8 mouse cellular contexts compared by ENCODE assay signal in the genomic region with DNA sequence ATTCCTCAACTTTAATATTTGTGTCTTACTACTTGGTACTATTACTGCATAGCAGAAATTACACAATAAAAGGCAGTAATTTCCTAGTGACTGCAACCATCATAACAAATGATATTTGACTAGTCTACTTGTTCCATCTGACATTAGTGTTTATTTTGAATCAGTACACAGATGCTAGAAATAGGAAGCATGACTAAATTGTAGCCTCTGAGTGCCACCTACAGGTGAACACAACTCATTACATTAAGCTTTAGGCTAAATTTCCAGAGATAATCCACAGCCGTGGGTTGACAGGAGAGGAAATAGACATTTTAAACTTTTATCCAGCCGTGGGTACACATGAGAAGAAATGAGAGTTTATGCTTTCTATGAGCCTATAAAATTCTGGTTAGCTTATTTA. TPM values are rescaled to one million over a fixed set of nuclear protein-coding genes. Genes with fewer than 3 reads are reported as not detected.
A peak's percentile ranks its signal among the peaks of the same experiment; 100 is the strongest.
DNase-seq lines count a peak whose midpoint lies in the region; ATAC-seq and TF ChIP-seq lines count a peak whose summit lies in the region.

No protein-coding gene starts in this region.

- no peak overlapping the region for H3K27ac ChIP-seq in kidney, postnatal 0 days
- no peak overlapping the region for H3K27ac ChIP-seq in kidney, embryonic 15.5 days
- no peak overlapping the region for H3K27ac ChIP-seq in bone marrow, adult 2 months (ENCODE audit: control insufficient read depth, insufficient read depth, low read depth, low read length, poor library complexity)
- H3K27ac ChIP-seq in limb, embryonic 13.5 days: no peak overlapping the region
- no peak overlapping the region for H3K27ac ChIP-seq in neural tube, embryonic 15.5 days (replicated peaks)

- no peaks in the 10 kb centered on the region for H3K27me3 ChIP-seq in kidney, postnatal 0 days (ENCODE audit: insufficient read depth, low read length)
- no peaks in the 10 kb centered on the region for H3K27me3 ChIP-seq in kidney, embryonic 15.5 days
- no peaks in the 10 kb centered on the region for H3K27me3 ChIP-seq in limb, embryonic 13.5 days
- no peaks in the 10 kb centered on the region for H3K27me3 ChIP-seq in neural tube, embryonic 15.5 days (replicated peaks)

- H3K9me3 ChIP-seq in kidney, postnatal 0 days (replicated peaks; ENCODE audit: low read length): no peaks in the 10 kb centered on the region
- H3K9me3 ChIP-seq in kidney, embryonic 15.5 days (replicated peaks): no peaks in the 10 kb centered on the region
- no peaks in the 10 kb centered on the region for H3K9me3 ChIP-seq in limb, embryonic 13.5 days
- no peaks in the 10 kb centered on the region for H3K9me3 ChIP-seq in neural tube, embryonic 15.5 days (replicated peaks)

- DNase-seq in kidney, postnatal 0 days (ENCODE audit: low spot score): peak; percentile 88
- DNase-seq in CD8-positive naive resting alpha-beta T cell, adult 2 months (ENCODE audit: low read depth in 2 of 2, low spot score in 2 of 2): peak; percentile 7 to 15
- no peak for DNase-seq in gastrocnemius, postnatal 25 days

- no peaks in the 10 kb centered on the region for H3K4me1 ChIP-seq in kidney, postnatal 0 days (replicated peaks; ENCODE audit: insufficient read depth, low read length)
- H3K4me1 ChIP-seq in kidney, embryonic 15.5 days: no peaks in the 10 kb centered on the region
- no peaks in the 10 kb centered on the region for H3K4me1 ChIP-seq in bone marrow, adult 2 months (ENCODE audit: control insufficient read depth, insufficient read depth, low read length)
- H3K4me1 ChIP-seq in limb, embryonic 13.5 days: no peaks in the 10 kb centered on the region
- H3K4me1 ChIP-seq in neural tube, embryonic 15.5 days: no peaks in the 10 kb centered on the region

- H3K4me3 ChIP-seq in kidney, postnatal 0 days (replicated peaks; ENCODE audit: low read depth, low read length): no peak overlapping the region
- no peak overlapping the region for H3K4me3 ChIP-seq in kidney, embryonic 15.5 days (replicated peaks)
- no peak overlapping the region for H3K4me3 ChIP-seq in bone marrow, adult 2 months (replicated peaks; ENCODE audit: control insufficient read depth, low read depth, low read length)
- no peak overlapping the region for H3K4me3 ChIP-seq in limb, embryonic 13.5 days
- no peak overlapping the region for H3K4me3 ChIP-seq in neural tube, embryonic 15.5 days (replicated peaks)

- no peak overlapping the region for H3K4me2 ChIP-seq in kidney, postnatal 0 days (ENCODE audit: low read length)
- no peak overlapping the region for H3K4me2 ChIP-seq in kidney, embryonic 15.5 days
- H3K4me2 ChIP-seq in limb, embryonic 13.5 days (replicated peaks): no peak overlapping the region
- H3K4me2 ChIP-seq in neural tube, embryonic 15.5 days: no peak overlapping the region

- no peak for TF ChIP-seq POLR2A in bone marrow, adult 2 months (IDR thresholded peaks at IDR 0.05; ENCODE audit: borderline replicate concordance, control insufficient read depth, low read depth, low read length)

- 4% methylated on average over 2 of the region's 2 CpGs for WGBS in kidney, postnatal 0 days
- WGBS in kidney, embryonic 15.5 days: 11% methylated on average over 2 of the region's 2 CpGs
- WGBS in bone marrow, adult 2 months: 2% methylated on average over 2 of the region's 2 CpGs
- 12% methylated on average over 2 of the region's 2 CpGs for WGBS in limb, embryonic 13.5 days
- WGBS in neural tube, embryonic 15.5 days: 32% methylated on average over 2 of the region's 2 CpGs

- no peak overlapping the region for H3K9ac ChIP-seq in kidney, postnatal 0 days (ENCODE audit: low read depth, low read length)
- no peak overlapping the region for H3K9ac ChIP-seq in kidney, embryonic 15.5 days
- no peak overlapping the region for H3K9ac ChIP-seq in limb, embryonic 13.5 days
- H3K9ac ChIP-seq in neural tube, embryonic 15.5 days (replicated peaks): no peak overlapping the region

- 0 out of 2 replicates have a peak, but pooled peaks cover 12% of the 10 kb centered on the region for H3K36me3 ChIP-seq in kidney, postnatal 0 days (ENCODE audit: insufficient read depth, low read length)
- peaks cover 22% of the 10 kb centered on the region for H3K36me3 ChIP-seq in kidney, embryonic 15.5 days
- H3K36me3 ChIP-seq in limb, embryonic 13.5 days: peaks cover 29% of the 10 kb centered on the region
- H3K36me3 ChIP-seq in neural tube, embryonic 15.5 days: peaks cover 11% of the 10 kb centered on the region; the same call in 1 of the 2 replicates

- ATAC-seq in kidney, postnatal 0 days (replicated peaks; ENCODE audit: low FRiP score, low read depth): no peak; the same call in 1 of the 2 replicates
- no peak for ATAC-seq in kidney, embryonic 15.5 days (replicated peaks; ENCODE audit: low FRiP score)
- ATAC-seq in erythroid progenitor cell, adult 5-6 weeks (replicated peaks; ENCODE audit: low FRiP score, poor library complexity, severe bottlenecking): peak; percentile 59
- ATAC-seq in limb, embryonic 13.5 days (ENCODE audit: low FRiP score, low read depth): 0 out of 2 replicates have a peak, but pooled peaks have one; percentile 44
- peak; percentile 66; the same call in 1 of the 2 replicates for ATAC-seq in neural tube, embryonic 15.5 days (ENCODE audit: low FRiP score)

- TF ChIP-seq CTCF in kidney, postnatal 0 days (IDR thresholded peaks at IDR 0.05; ENCODE audit: low read depth): peak; percentile 91
- 0 out of 2 replicates have a peak, but pooled peaks have one; percentile 9 for TF ChIP-seq CTCF in bone marrow, adult 2 months (IDR thresholded peaks at IDR 0.05; ENCODE audit: control insufficient read depth, insufficient read depth, low read length)

RNA-seq across cellular contexts. Expression of a gene that starts 2.6 kb away (rescaled TPM):
- polyA plus RNA-seq in kidney, postnatal 0 days (2015; fragmentation: Nextera tagmentation; extraction: Ambion mirVana): 30.4 and 33.4 TPM in 2 replicates
- polyA plus RNA-seq in kidney, embryonic 15.5 days (2015; fragmentation: Nextera tagmentation; extraction: Ambion mirVana): 25.2 and 28.1 TPM in 2 replicates
- 6.2 and 9.3 TPM in 2 replicates for polyA plus RNA-seq in bone marrow, adult 2 months (2011; ENCODE audit: insufficient read depth, insufficient read length, low replicate concordance, missing spikeins)
- 11.9 and 30.2 TPM in 2 replicates for total RNA-seq in erythroid progenitor cell, adult 5-6 weeks (2015; ENCODE audit: low replicate concordance)
- total RNA-seq in erythroid progenitor cell, adult 5-6 weeks (2017; ENCODE audit: low replicate concordance): 6.3 and 12.2 TPM in 2 replicates
- polyA plus RNA-seq in limb, embryonic 13.5 days (2015; fragmentation: Nextera tagmentation; extraction: Ambion mirVana): 27.8 and 29.1 TPM in 2 replicates
- 12.9 and 16.4 TPM in 2 replicates for polyA plus RNA-seq in neural tube, embryonic 15.5 days (2015; fragmentation: Nextera tagmentation; extraction: Ambion mirVana)
- 10 to 100 TPM; 11.0 to 11.8 TPM for total RNA-seq in gastrocnemius, postnatal 25 days (2021)

RNA-seq across cellular contexts. Expression of a gene that starts 27.3 kb away (rescaled TPM):
- polyA plus RNA-seq in kidney, postnatal 0 days (2015; fragmentation: Nextera tagmentation; extraction: Ambion mirVana): 25.4 and 27.6 TPM in 2 replicates
- polyA plus RNA-seq in kidney, embryonic 15.5 days (2015; fragmentation: Nextera tagmentation; extraction: Ambion mirVana): 29.6 and 31.7 TPM in 2 replicates
- 14.6 and 22.4 TPM in 2 replicates for polyA plus RNA-seq in bone marrow, adult 2 months (2011; ENCODE audit: insufficient read depth, insufficient read length, low replicate concordance, missing spikeins)
- 20.5 and 23.9 TPM in 2 replicates for total RNA-seq in erythroid progenitor cell, adult 5-6 weeks (2015; ENCODE audit: low replicate concordance)
- 13.1 and 15.3 TPM in 2 replicates for total RNA-seq in erythroid progenitor cell, adult 5-6 weeks (2017; ENCODE audit: low replicate concordance)
- 31.7 and 35.1 TPM in 2 replicates for polyA plus RNA-seq in limb, embryonic 13.5 days (2015; fragmentation: Nextera tagmentation; extraction: Ambion mirVana)
- polyA plus RNA-seq in neural tube, embryonic 15.5 days (2015; fragmentation: Nextera tagmentation; extraction: Ambion mirVana): 23.4 and 24.1 TPM in 2 replicates
- 1 to 10 TPM; 7.9 to 9.8 TPM for total RNA-seq in gastrocnemius, postnatal 25 days (2021)

Comparison
In these comparisons a context has a peak if more than half of its experiments do, and no peak if none do; other contexts are left out.
1. ATAC-seq: peak in erythroid progenitor cell, adult 5-6 weeks (single experiment), limb, embryonic 13.5 days (single experiment) and neural tube, embryonic 15.5 days (single experiment); none in kidney, postnatal 0 days (single experiment) and kidney, embryonic 15.5 days (single experiment).